Mouse (Mus musculus) lung, embryonic 14.5 days (tissue): ENCODE measurements at regions not wholly inside any gene's neighbourhood (a gene's known extent, or its start where the extent isn't known, plus 50 kb on each side); places are given as distances from the start of the nearest gene placed in this dataset.

ENCODE experiments used
- ATAC-seq: fragments of 200-750 bp; cut with Nextera tagmentation; 2 replicates; pipeline ENCODE4 v1.8.0; 2017; ENCODE audit warnings: mild to moderate bottlenecking, moderate TSS enrichment, moderate library complexity; ENCODE audit not compliant: insufficient read depth
- DNase-seq: peaks from one replicate; pipeline ENCODE4 v3.0.0-alpha.2; 2015
- H3K27ac ChIP-seq: fragments of 300-500 bp; sonication (generic); 2 replicates; pipeline ENCODE4 v1.5.1; 2014; ENCODE audit warnings: low read depth, mild to moderate bottlenecking, moderate library complexity
- H3K27me3 ChIP-seq: fragments of 300-500 bp; sonication (generic); 2 replicates; pipeline ENCODE4 v1.6.1; 2014; ENCODE audit warnings: low read length, control low read depth; ENCODE audit not compliant: insufficient read depth
- H3K36me3 ChIP-seq: fragments of 300-500 bp; sonication (generic); 2 replicates; pipeline ENCODE4 v1.6.1; 2014; ENCODE audit warnings: control low read depth; ENCODE audit not compliant: insufficient read depth
- H3K4me1 ChIP-seq: fragments of 300-500 bp; sonication (generic); 2 replicates; pipeline ENCODE4 v1.6.1; 2014; ENCODE audit warnings: antibody characterized with exemption, control low read depth; ENCODE audit not compliant: insufficient read depth
- H3K4me2 ChIP-seq: fragments of 300-500 bp; sonication (generic); 2 replicates; pipeline ENCODE4 v1.6.1; 2014; ENCODE audit warnings: mild to moderate bottlenecking
- H3K4me3 ChIP-seq: fragments of 300-500 bp; sonication (generic); 2 replicates; pipeline ENCODE4 v1.5.1; 2014; ENCODE audit warnings: low read depth, low read length
- H3K9ac ChIP-seq: fragments of 300-500 bp; sonication (generic); 2 replicates; pipeline ENCODE4 v1.6.1; 2014
- H3K9me3 ChIP-seq: fragments of 300-500 bp; sonication (generic); 2 replicates; pipeline ENCODE4 v1.6.1; 2016; ENCODE audit warnings: low read depth, low read length, control low read depth
- CTCF ChIP-seq: IDR thresholded peaks from 2 replicates; pipeline ENCODE4 v1.5.1; 2016; ENCODE audit warnings: antibody characterized with exemption, low read depth
- WGBS: fragments of 180-500 bp; shearing (Covaris S2); extraction: QIAGEN DNeasy Blood & Tissue Kit; methylation state at CpG from one replicate; pipeline ENCODE4 v1.1.7; 2014; 5-methylcytosine and 5-hydroxymethylcytosine counted together

DNA sequence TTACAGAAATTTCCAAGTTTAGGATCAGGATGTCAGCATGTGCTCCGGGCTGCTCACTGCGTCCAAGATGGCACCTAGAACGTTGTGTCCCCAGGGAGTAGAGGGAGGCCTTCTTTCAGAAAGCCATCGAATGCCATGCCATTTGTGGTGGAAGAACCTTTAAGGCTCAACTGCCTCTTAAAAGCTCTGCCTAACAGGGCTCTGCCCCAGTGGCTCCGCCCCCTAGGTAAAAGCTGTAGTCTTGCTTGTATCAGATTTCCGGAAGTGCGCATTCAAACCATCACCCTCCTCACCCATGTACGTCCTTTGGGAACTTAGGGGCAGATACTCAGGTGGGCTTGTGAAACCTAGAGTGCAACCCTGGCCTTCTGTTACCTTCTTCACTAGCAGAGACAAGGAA is 54.0 kb upstream of the Psmd7 start:
- no peak for ATAC-seq
- H3K27ac ChIP-seq: no peak overlapping the region
- H3K4me3 ChIP-seq: no peak overlapping the region
- H3K9me3 ChIP-seq: no peaks in the 10 kb centered on the region
- 75% methylated on average over 8 of the region's 8 CpGs for WGBS
- no peak for TF ChIP-seq CTCF
- H3K27me3 ChIP-seq: no peaks in the 10 kb centered on the region
- H3K9ac ChIP-seq: no peak overlapping the region
- no peaks in the 10 kb centered on the region for H3K36me3 ChIP-seq
- DNase-seq: no peak
- H3K4me2 ChIP-seq: no peak overlapping the region
- H3K4me1 ChIP-seq: no peaks in the 10 kb centered on the region

GRCm38 (mm10) chr8:107647936-107648335 is 59.7 kb upstream of the Psmd7 start:
- H3K9ac ChIP-seq: no peak overlapping the region
- H3K4me1 ChIP-seq: no peaks in the 10 kb centered on the region
- no peak overlapping the region for H3K27ac ChIP-seq
- no peaks in the 10 kb centered on the region for H3K9me3 ChIP-seq
- H3K27me3 ChIP-seq: no peaks in the 10 kb centered on the region
- DNase-seq (no peak), ATAC-seq (no peak)
- TF ChIP-seq CTCF: no peak
- H3K4me2 ChIP-seq: no peak overlapping the region
- no peaks in the 10 kb centered on the region for H3K36me3 ChIP-seq
- WGBS: 66% methylated on average over 8 of the region's 8 CpGs
- no peak overlapping the region for H3K4me3 ChIP-seq

DNA sequence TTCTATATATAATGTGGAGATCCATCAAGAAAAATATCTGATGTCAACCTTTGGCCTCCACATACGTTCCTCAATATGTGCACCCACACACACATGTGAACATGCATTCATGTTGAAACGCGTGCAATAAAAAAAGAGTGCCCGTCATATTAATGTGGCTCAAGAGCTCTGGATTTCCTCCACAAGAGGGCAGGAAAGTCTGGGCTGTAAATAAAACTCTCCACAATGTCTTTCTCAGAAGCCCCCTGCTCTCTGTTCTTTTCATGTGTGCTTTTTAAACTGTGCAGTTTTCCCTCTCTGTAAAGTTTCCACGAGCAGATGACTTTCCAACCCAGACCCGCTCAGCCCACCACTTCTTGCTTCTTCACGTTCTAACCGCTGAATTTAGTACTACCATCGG is 62.0 kb upstream of the Psmd7 start:
- no peaks in the 10 kb centered on the region for H3K27me3 ChIP-seq
- ATAC-seq (no peak), DNase-seq (peak; percentile 41)
- H3K27ac ChIP-seq: no peak overlapping the region
- no peak overlapping the region for H3K4me3 ChIP-seq
- H3K4me1 ChIP-seq: no peaks in the 10 kb centered on the region
- no peak overlapping the region for H3K4me2 ChIP-seq
- no peaks in the 10 kb centered on the region for H3K36me3 ChIP-seq
- no peaks in the 10 kb centered on the region for H3K9me3 ChIP-seq
- TF ChIP-seq CTCF: peak; percentile 36
- WGBS: 81% methylated on average over 9 of the region's 9 CpGs
- no peak overlapping the region for H3K9ac ChIP-seq

DNA sequence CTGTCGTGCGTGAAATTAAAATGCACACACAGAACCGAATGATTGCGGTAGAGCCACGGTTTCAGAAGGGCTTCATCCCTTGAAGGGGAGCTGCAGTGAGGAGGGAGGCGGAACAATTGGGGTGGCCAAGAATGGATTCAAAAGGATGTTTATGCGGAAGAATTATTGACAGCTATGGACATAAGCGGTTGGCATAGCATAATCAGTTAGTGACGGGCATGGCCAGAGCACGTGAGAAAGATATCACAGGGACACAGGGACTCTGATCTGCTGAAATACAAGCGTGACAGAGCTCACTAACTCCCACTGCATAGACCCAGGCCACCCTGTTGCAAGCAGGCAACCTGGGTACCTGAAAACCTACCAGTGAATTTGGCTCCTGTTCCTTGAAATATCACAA is 63.2 kb upstream of the Psmd7 start:
- no peak for DNase-seq
- H3K4me3 ChIP-seq: no peak overlapping the region
- no peak for TF ChIP-seq CTCF
- H3K4me1 ChIP-seq: no peaks in the 10 kb centered on the region
- no peaks in the 10 kb centered on the region for H3K27me3 ChIP-seq
- no peak overlapping the region for H3K27ac ChIP-seq
- H3K9me3 ChIP-seq: no peaks in the 10 kb centered on the region
- WGBS: 84% methylated on average over 11 of the region's 11 CpGs
- no peak overlapping the region for H3K9ac ChIP-seq
- H3K36me3 ChIP-seq: no peaks in the 10 kb centered on the region
- ATAC-seq: no peak
- H3K4me2 ChIP-seq: no peak overlapping the region

DNA sequence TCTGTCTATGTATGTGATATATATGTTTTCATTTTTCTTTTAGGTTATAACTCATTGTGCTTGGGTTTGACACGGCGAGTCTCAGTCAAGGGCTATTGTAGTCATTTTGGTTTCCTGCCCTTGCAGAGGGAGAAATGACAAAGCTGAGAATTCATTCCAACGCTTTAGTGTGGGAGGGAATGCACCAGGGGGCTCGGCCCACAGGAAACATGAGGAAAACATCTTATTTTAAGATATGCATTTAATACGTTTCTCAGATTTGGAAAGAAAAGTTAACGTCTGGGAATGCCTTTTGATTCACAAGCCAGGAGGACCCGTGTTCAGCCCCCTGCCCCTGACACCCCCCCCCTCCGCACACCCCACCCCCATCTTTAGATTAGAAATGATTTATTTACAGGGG is 64.0 kb upstream of the Psmd7 start:
- TF ChIP-seq CTCF: no peak
- Histone ChIP-seq H3K4me2 (no peak overlapping the region), H3K9ac (no peak overlapping the region), H3K27ac (no peak overlapping the region), H3K4me3 (no peak overlapping the region), H3K27me3 (no peaks in the 10 kb centered on the region), H3K4me1 (no peaks in the 10 kb centered on the region), H3K36me3 (no peaks in the 10 kb centered on the region), H3K9me3 (no peaks in the 10 kb centered on the region)
- WGBS: 52% methylated on average over 8 of the region's 8 CpGs
- ATAC-seq (no peak), DNase-seq (no peak)

- Histone ChIP-seq H3K4me1 (no peaks in the 10 kb centered on the region), H3K27me3 (no peaks in the 10 kb centered on the region), H3K9ac (no peak overlapping the region), H3K9me3 (no peaks in the 10 kb centered on the region), H3K27ac (no peak overlapping the region), H3K4me3 (no peak overlapping the region), H3K36me3 (no peaks in the 10 kb centered on the region), H3K4me2 (no peak overlapping the region)
- TF ChIP-seq CTCF: no peak
- DNase-seq (no peak), ATAC-seq (no peak)
- 86% methylated on average over 10 of the region's 10 CpGs for WGBS
These were observed 65.4 kb upstream of the Psmd7 start for GRCm38 (mm10) chr8:107653711-107654110.

GRCm38 (mm10) chr8:107656622-107657021 is 68.4 kb upstream of the Psmd7 start:
- WGBS: 69% methylated on average over 5 of the region's 5 CpGs
- Histone ChIP-seq H3K4me1 (no peaks in the 10 kb centered on the region), H3K27me3 (no peaks in the 10 kb centered on the region), H3K9me3 (no peaks in the 10 kb centered on the region), H3K4me2 (no peak overlapping the region), H3K27ac (no peak overlapping the region), H3K9ac (no peak overlapping the region), H3K36me3 (no peaks in the 10 kb centered on the region), H3K4me3 (no peak overlapping the region)
- DNase-seq: no peak
- no peak for ATAC-seq
- peak; percentile 41 for TF ChIP-seq CTCF

DNA sequence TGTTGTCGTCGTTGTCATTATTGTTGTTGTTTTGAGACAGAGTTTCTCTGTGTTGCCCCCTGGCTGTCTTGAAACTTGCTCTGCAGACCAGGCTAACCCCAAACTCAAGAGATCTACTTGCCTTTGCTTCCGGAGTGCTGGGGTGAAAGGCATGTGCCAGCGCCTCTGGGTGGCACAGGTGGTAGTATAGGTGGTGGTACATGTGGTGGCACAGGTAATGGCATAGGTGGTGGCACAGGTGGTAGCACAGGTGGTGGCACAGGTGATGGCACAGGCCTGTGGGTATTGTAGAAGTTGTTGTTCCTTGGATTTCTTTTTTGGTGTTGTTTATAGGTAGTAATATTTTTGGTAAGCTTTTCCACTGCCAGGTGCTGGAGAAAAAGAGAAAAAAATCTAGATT is 69.5 kb upstream of the Psmd7 start:
- Histone ChIP-seq H3K27ac (no peak overlapping the region), H3K27me3 (no peaks in the 10 kb centered on the region), H3K4me3 (no peak overlapping the region), H3K36me3 (no peaks in the 10 kb centered on the region), H3K9me3 (no peaks in the 10 kb centered on the region), H3K9ac (no peak overlapping the region), H3K4me1 (no peaks in the 10 kb centered on the region), H3K4me2 (no peak overlapping the region)
- DNase-seq (no peak), ATAC-seq (no peak)
- TF ChIP-seq CTCF: no peak
- 83% methylated on average over 4 of the region's 4 CpGs for WGBS
